Mouse (Mus musculus) kidney, adult 2 months (tissue): ENCODE results near the gene Itgb5. TPM values are rescaled to one million over a fixed set of nuclear protein-coding genes. Genes with fewer than 3 reads are reported as not detected.

Source experiments
- DNase-seq: peaks from one replicate; pipeline ENCODE4 v3.0.0; 2021
- H3K27ac ChIP-seq: fragments of 200-500 bp; 2 replicates; pipeline ENCODE4 v1.5.1; 2012; ENCODE audit warnings: low read depth, low read length, control low read depth, inconsistent platforms; ENCODE audit not compliant: insufficient read depth
- H3K27me3 ChIP-seq: fragments of 200-500 bp; replicated peaks from 2 replicates; pipeline ENCODE4 v1.6.1; 2012; ENCODE audit warnings: mild to moderate bottlenecking, moderate library complexity, low read length, inconsistent platforms; ENCODE audit not compliant: control insufficient read depth, insufficient read depth
- H3K36me3 ChIP-seq: fragments of 200-500 bp; 2 replicates; pipeline ENCODE4 v1.6.1; 2012; ENCODE audit warnings: mild to moderate bottlenecking, moderate library complexity, low read length, inconsistent platforms; ENCODE audit not compliant: control insufficient read depth, insufficient read depth
- H3K4me1 ChIP-seq: fragments of 200-500 bp; 2 replicates; pipeline ENCODE4 v1.6.1; 2011; ENCODE audit warnings: low read length; ENCODE audit not compliant: control insufficient read depth, insufficient read depth
- H3K4me3 ChIP-seq: fragments of 200-500 bp; 2 replicates; pipeline ENCODE4 v1.5.1; 2011; ENCODE audit warnings: mild to moderate bottlenecking, low read depth, low read length, control low read depth; ENCODE audit not compliant: insufficient read depth
- CTCF ChIP-seq: fragments of 200-500 bp; conservative IDR thresholded peaks from 2 replicates; pipeline ENCODE4 v1.5.1; 2011; ENCODE audit warnings: low read depth, mild to moderate bottlenecking, control low read depth, low read length, moderate library complexity, mixed read lengths; ENCODE audit not compliant: insufficient read depth, insufficient read length
- POLR2A ChIP-seq: fragments of 200-500 bp; IDR thresholded peaks from one replicate; pipeline ENCODE4 v1.6.1; 2011; ENCODE audit warnings: low read depth, low read length, control low read depth
- WGBS: fragments of 180-500 bp; shearing (Covaris S2); methylation state at CpG from one replicate; pipeline ENCODE4 v1.1.7; 2018; 5-methylcytosine and 5-hydroxymethylcytosine counted together
- polyA plus RNA-seq: library from polyadenylated mRNA; depleted of rRNA; stranded (reverse); fragments of >200 nt; gene quantifications from 2 replicates; pipeline ENCODE4 v1.2.3, GENCODE M21; 2012

Gene Itgb5
- polyA plus RNA-seq, 1 experiment, result 145 TPM

- no peak overlapping the region for H3K4me3 ChIP-seq
- TF ChIP-seq POLR2A (no peak), CTCF (no peak)
- 72% methylated on average over 4 of the region's 4 CpGs for WGBS
- no peaks in the 10 kb centered on the region for H3K27me3 ChIP-seq
- H3K36me3 ChIP-seq, result no peaks in the 10 kb centered on the region
- no peak for DNase-seq
- peaks cover 19% of the 10 kb centered on the region for H3K4me1 ChIP-seq
- no peak overlapping the region for H3K27ac ChIP-seq
Observed at GRCm38 (mm10) chr16:33862406-33862805, 32.9 kb downstream of the Itgb5 start.

DNA sequence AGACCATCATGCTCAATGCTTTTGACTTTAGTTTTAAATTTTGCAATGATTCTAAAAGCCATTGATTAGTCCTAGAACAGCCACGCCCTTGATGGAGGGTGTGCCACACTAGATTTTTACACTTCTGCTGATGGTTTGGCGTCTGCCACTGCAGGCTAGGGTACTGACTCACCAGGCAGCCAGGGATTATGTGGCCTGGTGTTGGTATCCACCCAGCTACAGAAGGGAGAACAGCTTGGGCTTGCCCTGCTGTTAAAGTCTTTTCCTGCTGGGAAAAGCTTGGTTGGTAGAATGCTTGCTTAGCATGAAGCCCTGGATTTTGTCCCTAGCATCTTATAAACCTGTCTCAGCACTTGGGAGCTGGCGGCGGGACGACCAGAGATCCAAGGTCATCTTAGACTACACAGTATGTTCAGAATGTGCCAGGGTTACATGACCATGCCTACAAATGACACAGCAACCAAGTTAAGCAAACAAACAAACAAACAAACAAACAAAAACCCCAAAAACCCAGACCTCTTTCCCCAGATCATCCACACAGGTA is 33.8 kb downstream of the Itgb5 start:
- TF ChIP-seq POLR2A, result no peak
- no peak for TF ChIP-seq CTCF
- Histone ChIP-seq H3K4me1 (peaks cover 19% of the 10 kb centered on the region), H3K27ac (peak overlapping the region; percentile 29; the same call in 1 of the 2 replicates), H3K27me3 (no peaks in the 10 kb centered on the region), H3K36me3 (no peaks in the 10 kb centered on the region), H3K4me3 (no peak overlapping the region)
- WGBS, result 65% methylated on average over 5 of the region's 5 CpGs
- DNase-seq, result peak; percentile 80

GRCm38 (mm10) chr16:33870224-33870785 is 40.8 kb downstream of the Itgb5 start:
- H3K27ac ChIP-seq, result no peak overlapping the region
- 79% methylated on average over 3 of the region's 3 CpGs for WGBS
- H3K27me3 ChIP-seq, result no peaks in the 10 kb centered on the region
- H3K4me1 ChIP-seq, result 0 out of 2 replicates have a peak, but pooled peaks cover 4% of the 10 kb centered on the region
- H3K36me3 ChIP-seq, result no peaks in the 10 kb centered on the region
- TF ChIP-seq POLR2A (no peak), CTCF (no peak)
- no peak for DNase-seq
- no peak overlapping the region for H3K4me3 ChIP-seq

- TF ChIP-seq POLR2A (no peak), CTCF (no peak)
Observed at GRCm38 (mm10) chr16:33870988-33871758, 41.7 kb downstream of the Itgb5 start.

DNA sequence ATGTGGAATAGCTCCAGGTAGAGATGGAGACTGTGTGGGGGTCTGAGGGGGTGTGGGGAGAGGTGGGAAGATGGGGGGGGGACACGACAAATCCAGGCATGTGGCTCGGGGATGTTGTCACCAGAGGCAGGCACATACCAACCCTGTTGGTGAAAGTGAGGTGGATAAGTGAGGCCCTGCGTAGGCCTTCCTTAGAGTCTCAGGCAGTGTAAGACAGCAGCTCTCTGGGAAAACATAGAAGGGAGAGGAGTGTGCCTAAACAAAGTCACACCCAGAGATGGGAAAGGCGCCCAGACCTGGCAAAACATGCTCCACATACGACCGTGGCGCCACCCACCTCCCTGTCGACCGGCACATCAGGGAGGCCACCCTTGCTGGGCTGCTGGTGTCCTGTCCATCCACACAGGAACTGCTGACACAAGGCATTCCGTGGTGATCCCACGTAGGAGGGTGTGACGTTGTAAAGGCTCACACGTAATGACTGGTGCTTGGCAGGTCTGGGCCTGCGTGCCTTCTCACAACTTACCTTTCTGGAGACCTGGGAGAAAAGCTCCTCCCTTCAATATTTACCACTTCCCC is 42.5 kb downstream of the Itgb5 start:
- Histone ChIP-seq H3K27ac (no peak overlapping the region), H3K36me3 (no peaks in the 10 kb centered on the region; the same call in 1 of the 2 replicates), H3K4me1 (0 out of 2 replicates have a peak, but pooled peaks cover 4% of the 10 kb centered on the region), H3K4me3 (no peak overlapping the region), H3K27me3 (no peaks in the 10 kb centered on the region)
- DNase-seq, result no peak
- WGBS, result 59% methylated on average over 14 of the region's 14 CpGs
- TF ChIP-seq CTCF (no peak), POLR2A (no peak)

More at GRCm38 (mm10) chr16:33870988-33871758, 41.7 kb downstream of the Itgb5 start:
- Histone ChIP-seq H3K27me3 (no peaks in the 10 kb centered on the region), H3K27ac (no peak overlapping the region), H3K4me1 (0 out of 2 replicates have a peak, but pooled peaks cover 4% of the 10 kb centered on the region), H3K36me3 (no peaks in the 10 kb centered on the region; the same call in 1 of the 2 replicates), H3K4me3 (no peak overlapping the region)
- 80% methylated on average over 13 of the region's 13 CpGs for WGBS
- DNase-seq, result no peak

- peaks cover 8% of the 10 kb centered on the region; the same call in 1 of the 2 replicates for H3K4me1 ChIP-seq
- no peaks in the 10 kb centered on the region for H3K27me3 ChIP-seq
- 0 out of 2 replicates have a peak overlapping the region, but pooled peaks have one; percentile 24 for H3K27ac ChIP-seq
- no peak for DNase-seq
- TF ChIP-seq CTCF, result no peak
- TF ChIP-seq POLR2A, result no peak
- 47% methylated on average over 7 of the region's 7 CpGs for WGBS
- no peaks in the 10 kb centered on the region; the same call in 1 of the 2 replicates for H3K36me3 ChIP-seq
- no peak overlapping the region for H3K4me3 ChIP-seq
Observed at GRCm38 (mm10) chr16:33873282-33873681, 43.8 kb downstream of the Itgb5 start.
